18 mouse cellular contexts compared by ENCODE assay signal in genomic region chr13:119713821-119714220, GRCm38 (mm10). TPM values are rescaled to one million over a fixed set of nuclear protein-coding genes. Genes with fewer than 3 reads are reported as not detected.
DNase-seq lines count a peak whose midpoint lies in the region; ATAC-seq and TF ChIP-seq lines count a peak whose summit lies in the region.
"Had no signal": no experiment of that assay in that cellular context is flagged by ENCODE, and none has a peak within 500 bp of the region (broad histone marks: within the 10 kb centered on the region; RNA-seq: fewer than 3 reads in every experiment).

No protein-coding gene starts in this region.

- TF ChIP-seq POLR2A in bone marrow, adult 2 months (IDR thresholded peaks at IDR 0.05; ENCODE audit: borderline replicate concordance, control insufficient read depth, low read depth, low read length), result no peak; the same call in 1 of the 2 replicates

- no peak overlapping the region for H3K9ac ChIP-seq in hindbrain, embryonic 15.5 days
- H3K9ac ChIP-seq: heart, embryonic 13.5 days; liver, embryonic 13.5 days had no signal

- TF ChIP-seq CTCF in bone marrow, adult 2 months (IDR thresholded peaks at IDR 0.05; ENCODE audit: control insufficient read depth, insufficient read depth, low read length), result no peak

- DNase-seq in hindbrain, embryonic 10.5 days (ENCODE audit: low spot score), result no peak
- peak; percentile 82 to 84 for DNase-seq in cerebellum, postnatal 14 days
- DNase-seq in spleen, adult 18-20 months, result no peak
- DNase-seq in embryo, embryonic 10.5 days (ENCODE audit: low spot score), result no peak
- no peak for DNase-seq in gastrocnemius, postnatal 10 days
- DNase-seq: B cell, adult 2 months; embryo, embryonic 11 days; layer of hippocampus, adult 9-11 months; liver, embryonic 13.5 days; lung, postnatal 14 days; thymus, postnatal 25 days had no signal

- 0 out of 2 replicates have a peak, but pooled peaks have one; percentile 2 for ATAC-seq in hindbrain, embryonic 15.5 days (ENCODE audit: low FRiP score, low read depth)
- peak; percentile 27; the same call in 1 of the 2 replicates for ATAC-seq in cerebellum, adult (ENCODE audit: insufficient number of reproducible peaks, low FRiP score, low TSS enrichment)
- ATAC-seq: intestine, postnatal 0 days had no signal

- no peaks in the 10 kb centered on the region for H3K4me1 ChIP-seq in hindbrain, embryonic 15.5 days (replicated peaks)
- H3K4me1 ChIP-seq in hindbrain, embryonic 10.5 days (replicated peaks), result no peaks in the 10 kb centered on the region
- peaks cover 2% of the 10 kb centered on the region for H3K4me1 ChIP-seq in bone marrow, adult 2 months (ENCODE audit: control insufficient read depth, insufficient read depth, low read length)
- H3K4me1 ChIP-seq: liver, embryonic 13.5 days had no signal

- H3K4me3 ChIP-seq in hindbrain, embryonic 15.5 days, result no peak overlapping the region
- H3K4me3 ChIP-seq in hindbrain, embryonic 10.5 days, result no peak overlapping the region
- H3K4me3 ChIP-seq in bone marrow, adult 2 months (replicated peaks; ENCODE audit: control insufficient read depth, low read depth, low read length), result no peak overlapping the region
- H3K4me3 ChIP-seq: heart, embryonic 13.5 days; liver, embryonic 13.5 days had no signal

- no peaks in the 10 kb centered on the region for H3K27me3 ChIP-seq in hindbrain, embryonic 15.5 days
- no peaks in the 10 kb centered on the region for H3K27me3 ChIP-seq in hindbrain, embryonic 10.5 days (ENCODE audit: insufficient read depth, poor library complexity, severe bottlenecking)
- H3K27me3 ChIP-seq: heart, embryonic 13.5 days; liver, embryonic 13.5 days had no signal

- 56% methylated on average over 9 of the region's 9 CpGs for WGBS in hindbrain, embryonic 15.5 days
- 70% methylated on average over 9 of the region's 9 CpGs for WGBS in hindbrain, embryonic 10.5 days
- WGBS in bone marrow, adult 2 months, result 78% methylated on average over 9 of the region's 9 CpGs

- H3K36me3 ChIP-seq in hindbrain, embryonic 15.5 days, result peaks cover 32% of the 10 kb centered on the region
- peaks cover 40% of the 10 kb centered on the region for H3K36me3 ChIP-seq in hindbrain, embryonic 10.5 days

- H3K4me2 ChIP-seq in hindbrain, embryonic 15.5 days, result no peak overlapping the region
- H3K4me2 ChIP-seq: heart, embryonic 13.5 days; liver, embryonic 13.5 days; midbrain, embryonic 11.5 days had no signal

- H3K9me3 ChIP-seq in hindbrain, embryonic 15.5 days, result no peaks in the 10 kb centered on the region
- H3K9me3 ChIP-seq in hindbrain, embryonic 10.5 days, result no peaks in the 10 kb centered on the region
- H3K9me3 ChIP-seq: heart, embryonic 13.5 days; liver, embryonic 13.5 days had no signal

- H3K27ac ChIP-seq in hindbrain, embryonic 15.5 days (replicated peaks), result no peak overlapping the region
- no peak overlapping the region for H3K27ac ChIP-seq in hindbrain, embryonic 10.5 days
- H3K27ac ChIP-seq in bone marrow, adult 2 months (ENCODE audit: control insufficient read depth, insufficient read depth, low read depth, low read length, poor library complexity), result peak overlapping the region; percentile 65; the same call in 1 of the 2 replicates
- H3K27ac ChIP-seq: heart, embryonic 13.5 days; kidney, postnatal 0 days; liver, embryonic 13.5 days had no signal

RNA-seq across cellular contexts. Expression of gene Hmgcs1, which starts 23.6 kb away (rescaled TPM):
- 514 and 529 TPM in 2 replicates for polyA plus RNA-seq in hindbrain, embryonic 15.5 days (2015; fragmentation: Nextera tagmentation; extraction: Ambion mirVana)
- polyA plus RNA-seq in hindbrain, embryonic 10.5 days (2016; fragmentation: Nextera tagmentation; extraction: Ambion mirVana), result 342 and 383 TPM in 2 replicates
- polyA plus RNA-seq in bone marrow, adult 2 months (2011; ENCODE audit: insufficient read depth, insufficient read length, low replicate concordance, missing spikeins), result 6.7 and 14.8 TPM in 2 replicates
- total RNA-seq in gastrocnemius, postnatal 10 days (2021), result 10 to 100 TPM; 52.4 to 57.1 TPM

RNA-seq across cellular contexts. Expression of gene Nim1k, which starts 41.9 kb away (rescaled TPM):
- polyA plus RNA-seq in hindbrain, embryonic 15.5 days (2015; fragmentation: Nextera tagmentation; extraction: Ambion mirVana), result 5.4 and 5.5 TPM in 2 replicates
- 1.3 and 1.5 TPM in 2 replicates for polyA plus RNA-seq in hindbrain, embryonic 10.5 days (2016; fragmentation: Nextera tagmentation; extraction: Ambion mirVana)
- 0.18 and 0.37 TPM in 2 replicates for polyA plus RNA-seq in bone marrow, adult 2 months (2011; ENCODE audit: insufficient read depth, insufficient read length, low replicate concordance, missing spikeins)
- total RNA-seq in gastrocnemius, postnatal 10 days (2021), result 1 to 10 TPM; 2.1 to 2.5 TPM

Comparison
In these comparisons a context has a peak if more than half of its experiments do, and no peak if none do; other contexts are left out.
1. DNase-seq: peak in cerebellum, postnatal 14 days (2 of 2); none in hindbrain, embryonic 10.5 days (single experiment), spleen, adult 18-20 months (0 of 2), embryo, embryonic 10.5 days (single experiment) and gastrocnemius, postnatal 10 days (single experiment).
2. RNA of gene Hmgcs1, which starts 23.6 kb away (polyA plus RNA-seq): 514 to 529 TPM in hindbrain, embryonic 15.5 days and 342 to 383 TPM in hindbrain, embryonic 10.5 days; 6.7 to 14.8 TPM in bone marrow, adult 2 months; every median in the first group is over 10 times any median in the second.